Mouse (Mus musculus): Measurements from ENCODE around the gene V1ra8. TPM values are rescaled to one million over a fixed set of nuclear protein-coding genes. Genes with fewer than 3 reads are reported as not detected.

The V1ra8 gene
- polyA plus RNA-seq (2017; shearing (Covaris generic)) = not detected

GRCm38 (mm10) chr6:90202493-90202892, at the start of gene V1ra8:
Gene V1ra8 (plus strand): TSS chr6:90202793.

DNA sequence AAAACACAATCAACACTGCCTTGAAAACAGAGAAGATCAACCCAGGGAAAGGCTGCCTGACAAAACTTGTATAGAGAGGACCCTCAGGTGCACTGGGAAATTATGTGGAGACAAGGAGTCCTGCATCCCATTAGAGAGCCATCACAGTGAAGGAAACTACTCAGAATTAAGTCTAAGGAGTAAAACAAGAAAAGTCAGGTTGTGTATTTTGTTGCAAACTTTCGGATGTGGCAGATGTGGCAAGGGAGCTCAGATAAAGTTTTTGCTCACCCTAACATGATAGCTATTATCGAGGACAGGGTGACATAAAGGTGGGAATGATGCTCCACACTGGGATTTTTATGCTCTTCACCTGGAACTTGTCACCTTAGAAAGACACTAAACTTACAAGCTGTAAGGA, 28.1 kb upstream of the V1ra8 start, which contains the start of gene Vmn1r52:
Vmn1r52 (plus strand) TSS at position 301 of the 400 bp plus-strand sequence.

DNA sequence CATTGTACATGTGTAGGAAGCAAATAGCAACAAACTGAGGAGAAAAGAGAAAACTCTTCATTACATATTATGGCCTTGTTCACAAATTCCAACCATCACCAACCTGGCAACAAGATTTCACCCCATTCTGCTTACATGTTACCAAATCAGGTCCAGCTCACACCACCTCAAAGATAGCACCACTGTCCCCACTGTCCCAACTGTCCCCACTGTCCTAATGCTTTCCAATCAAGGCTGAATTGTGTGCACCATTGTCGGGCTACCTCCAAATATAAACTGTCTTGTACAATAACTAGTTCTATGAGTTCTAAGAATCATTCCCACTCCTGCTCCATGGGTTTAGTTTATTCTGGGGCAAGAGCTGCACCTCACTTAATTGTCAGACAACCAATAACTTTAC, 21.7 kb downstream of the V1ra8 start, which contains the start of gene Vmn1r53:
Vmn1r53 (minus strand) TSS at position 101 of the 400 bp plus-strand sequence.

DNA sequence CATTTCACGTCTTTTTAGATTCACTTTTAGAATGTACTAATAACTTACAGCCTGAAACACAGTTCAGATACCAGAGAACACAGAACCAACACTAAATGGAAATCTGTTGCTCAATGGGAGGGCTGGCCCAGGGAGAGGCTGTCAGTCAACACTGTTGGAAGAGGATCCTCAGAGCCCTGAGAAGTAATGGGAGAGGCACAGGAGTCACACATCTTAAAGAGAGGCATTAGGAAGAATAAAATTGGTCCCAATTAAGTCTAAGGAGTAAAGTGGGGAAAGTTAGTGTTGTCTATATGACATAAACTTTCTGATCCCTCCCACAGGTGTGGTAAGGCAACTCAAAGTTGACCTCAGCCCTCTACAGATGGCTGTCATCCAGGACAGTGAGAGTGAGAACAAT, 43.4 kb downstream of the V1ra8 start, which contains the start of gene Vmn1r54:
Vmn1r54 (plus strand) TSS at position 301 of the 400 bp plus-strand sequence.

Other genes with a start within 250 kb of the V1ra8 start
- not detected for gene Vmn1r46, start 233.5 kb upstream of the V1ra8 start, polyA plus RNA-seq (2017; shearing (Covaris generic))
- gene Vmn1r47, start 186.6 kb upstream of the V1ra8 start, polyA plus RNA-seq (2017; shearing (Covaris generic)) = not detected
- gene Vmn1r48, start 166.0 kb upstream of the V1ra8 start, polyA plus RNA-seq (2017; shearing (Covaris generic)) = not detected
- not detected for gene Vmn1r49, start 124.3 kb upstream of the V1ra8 start, polyA plus RNA-seq (2017; shearing (Covaris generic))
- not detected for gene Vmn1r50, start 101.4 kb upstream of the V1ra8 start, polyA plus RNA-seq (2017; shearing (Covaris generic))
- gene Vmn1r51, start 80.2 kb upstream of the V1ra8 start, polyA plus RNA-seq (2017; shearing (Covaris generic)) = not detected
- not detected for gene Vmn1r52, start 28.0 kb upstream of the V1ra8 start, polyA plus RNA-seq (2017; shearing (Covaris generic))
- gene Vmn1r53, start 21.6 kb downstream of the V1ra8 start, polyA plus RNA-seq (2017; shearing (Covaris generic)) = not detected
- not detected for gene Vmn1r54, start 43.5 kb downstream of the V1ra8 start, polyA plus RNA-seq (2017; shearing (Covaris generic))
- gene BC048671, start 98.4 kb downstream of the V1ra8 start, polyA plus RNA-seq (2017; shearing (Covaris generic)) = not detected
- not detected for gene Chst13, start 122.4 kb downstream of the V1ra8 start, polyA plus RNA-seq (2017; shearing (Covaris generic))
- not detected for gene Uroc1, start 130.5 kb downstream of the V1ra8 start, polyA plus RNA-seq (2017; shearing (Covaris generic))
- gene Zxdc, start 166.7 kb downstream of the V1ra8 start, polyA plus RNA-seq (2017; shearing (Covaris generic)) = 2.7 TPM
- gene Cfap100, start 226.0 kb downstream of the V1ra8 start, polyA plus RNA-seq (2017; shearing (Covaris generic)) = not detected